ENCODE assay signal across 8 mouse cellular contexts in the genomic region with DNA sequence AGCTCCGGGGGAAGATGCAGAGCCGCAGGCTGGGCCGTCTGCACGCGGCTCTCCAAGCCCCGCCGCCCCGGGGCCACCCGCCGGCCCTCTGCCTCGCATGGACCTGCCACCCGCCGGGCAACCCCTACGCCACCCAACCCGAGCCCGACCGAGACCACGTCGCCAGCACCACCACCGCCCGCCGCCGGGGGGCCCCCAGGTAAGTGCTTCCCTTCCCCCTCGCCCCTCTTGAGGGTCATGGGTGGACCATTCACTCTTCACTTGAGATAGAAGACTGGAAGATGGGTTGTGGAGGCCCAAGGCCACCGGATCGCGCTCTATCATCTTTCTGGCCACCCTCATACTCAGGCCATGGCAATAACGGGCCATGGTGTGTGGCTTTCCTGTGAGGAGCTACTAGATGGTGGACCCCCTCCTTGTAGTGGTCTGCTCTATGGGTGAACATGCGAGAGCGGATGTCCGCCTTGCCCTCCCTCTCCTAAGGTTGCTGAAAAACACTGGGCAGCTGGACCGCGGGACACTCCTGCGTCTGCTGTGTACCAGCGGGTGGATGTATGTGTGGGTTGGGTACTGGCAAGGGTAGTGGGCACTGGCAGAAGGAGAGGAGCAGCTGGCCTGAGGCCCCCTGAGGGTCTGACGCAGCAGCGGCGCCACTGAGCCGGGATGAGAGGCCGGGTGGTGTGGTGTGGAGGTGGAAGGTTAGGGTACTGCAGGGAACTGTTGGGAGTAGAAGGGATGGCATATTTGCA. TPM values are rescaled to one million over a fixed set of nuclear protein-coding genes. Genes with fewer than 3 reads are reported as not detected.
DNase-seq lines count a peak whose midpoint lies in the region; ATAC-seq and TF ChIP-seq lines count a peak whose summit lies in the region.

No protein-coding gene starts in this region.

- ATAC-seq in limb, embryonic 14.5 days (ENCODE audit: low FRiP score, low read depth): no peak
- no peak for ATAC-seq in megakaryocyte-erythroid progenitor cell, adult 5-6 weeks (replicated peaks; ENCODE audit: low FRiP score, low TSS enrichment, poor library complexity, severe bottlenecking)

- H3K27ac ChIP-seq in liver, adult 2 months (replicated peaks; ENCODE audit: insufficient read depth, low read depth, low read length): no peak overlapping the region
- no peak overlapping the region for H3K27ac ChIP-seq in limb, embryonic 14.5 days (replicated peaks; ENCODE audit: low read depth, low read length)

- TF ChIP-seq POLR2A in liver, adult 2 months (IDR thresholded peaks at IDR 0.05; ENCODE audit: extremely low read depth, insufficient read depth, low read length): no peak
- no peak for TF ChIP-seq POLR2A in limb, embryonic 14.5 days (IDR thresholded peaks at IDR 0.05; ENCODE audit: borderline replicate concordance, extremely low read depth, insufficient read depth, insufficient read length)

- no peaks in the 10 kb centered on the region for H3K9me3 ChIP-seq in limb, embryonic 14.5 days (ENCODE audit: control insufficient read depth, low read length)

- 17% methylated on average over 38 of the region's 40 CpGs for WGBS in liver, adult 2 months
- WGBS in limb, embryonic 14.5 days: 10% methylated on average over 35 of the region's 40 CpGs

- no peaks in the 10 kb centered on the region for H3K79me2 ChIP-seq in liver, adult 2 months (ENCODE audit: control insufficient read depth, insufficient read depth, low read length)

- H3K4me1 ChIP-seq in liver, adult 2 months (ENCODE audit: control insufficient read depth, insufficient read depth, low read length): peaks cover 1% of the 10 kb centered on the region
- peaks cover 11% of the 10 kb centered on the region for H3K4me1 ChIP-seq in limb, embryonic 14.5 days (ENCODE audit: control insufficient read depth, insufficient read depth, low read length)

- H3K27me3 ChIP-seq in liver, adult 2 months (ENCODE audit: control insufficient read depth, insufficient read depth, low read length): peaks cover 5% of the 10 kb centered on the region
- no peaks in the 10 kb centered on the region for H3K27me3 ChIP-seq in limb, embryonic 14.5 days (ENCODE audit: control insufficient read depth, insufficient read depth, low read length)

- no peak overlapping the region for H3K9ac ChIP-seq in liver, adult 2 months (ENCODE audit: low read depth, low read length)
- H3K9ac ChIP-seq in limb, embryonic 14.5 days (ENCODE audit: low read depth, low read length, severe bottlenecking): peak overlapping the region; percentile 34; the same call in 1 of the 2 replicates

- H3K4me2 ChIP-seq in limb, embryonic 14.5 days (replicated peaks; ENCODE audit: low read depth, low read length, severe bottlenecking): peak overlapping the region; percentile 94

- peak overlapping the region; percentile 52 for H3K4me3 ChIP-seq in liver, adult 2 months (ENCODE audit: insufficient read depth, low read depth, low read length)
- H3K4me3 ChIP-seq in limb, embryonic 14.5 days (replicated peaks; ENCODE audit: low read length): peak overlapping the region; percentile 46

- H3K36me3 ChIP-seq in liver, adult 2 months (ENCODE audit: control insufficient read depth, insufficient read depth, low read length): no peaks in the 10 kb centered on the region
- H3K36me3 ChIP-seq in limb, embryonic 14.5 days (ENCODE audit: control insufficient read depth, insufficient read depth, low read length): peaks cover 27% of the 10 kb centered on the region

- TF ChIP-seq CTCF in liver, adult 2 months (IDR thresholded peaks at IDR 0.05; ENCODE audit: low read depth, low read length): no peak

- no peak for DNase-seq in liver, adult 2 months (ENCODE audit: extremely low read depth, low read depth, low spot score)
- DNase-seq in liver: no peak
- DNase-seq in cerebellum, adult 9-10 months: peak; percentile 80
- DNase-seq in frontal cortex, postnatal 36 days (ENCODE audit: low spot score in 2 of 2): peak; percentile 46 to 49
- DNase-seq in limb, embryonic 14.5 days (ENCODE audit: low spot score): no peak
- peak; percentile 55 for DNase-seq in right cerebral cortex, postnatal 25 days
- DNase-seq in adrenal gland, adult 18-20 months (ENCODE audit: low spot score in 2 of 2): no peak

RNA-seq across cellular contexts. Expression of gene Acd, which starts 6.7 kb away (rescaled TPM):
- 1.5 and 3.2 TPM in 2 replicates for total RNA-seq in liver, adult 2 months (2014; rRNA removed)
- 18.3 and 22.8 TPM in 2 replicates for polyA plus RNA-seq in liver, adult 2 months (2012; rRNA removed)
- polyA plus RNA-seq in limb, embryonic 14.5 days (2012; rRNA removed): 52.8 and 68.4 TPM in 2 replicates
- 62.0 and 72.1 TPM in 2 replicates for polyA plus RNA-seq in limb, embryonic 14.5 days (2014; fragmentation: Nextera tagmentation; extraction: Ambion mirVana)
- total RNA-seq in adrenal gland, adult 18-20 months (2021): 10 to 100 TPM; 21.1 to 23.9 TPM
- 60.3 and 83.6 TPM in 2 replicates for total RNA-seq in megakaryocyte-erythroid progenitor cell, adult 5-6 weeks (2014; fragmentation: Nextera tagmentation)
- 20.6 and 46.8 TPM in 2 replicates for total RNA-seq in megakaryocyte-erythroid progenitor cell, adult 5-6 weeks (2017)

RNA-seq across cellular contexts. Expression of gene Pard6a, which starts 6.7 kb away (rescaled TPM):
- total RNA-seq in liver, adult 2 months (2014; rRNA removed): 4.1 and 5.4 TPM in 2 replicates
- polyA plus RNA-seq in liver, adult 2 months (2012; rRNA removed): 8.1 and 8.6 TPM in 2 replicates
- polyA plus RNA-seq in limb, embryonic 14.5 days (2012; rRNA removed): 17.9 and 28.4 TPM in 2 replicates
- polyA plus RNA-seq in limb, embryonic 14.5 days (2014; fragmentation: Nextera tagmentation; extraction: Ambion mirVana): 18.4 and 19.3 TPM in 2 replicates
- 10 to 100 TPM in 1 of 2 experiments, 1 to 10 TPM in 1; 7.5 to 14.2 TPM for total RNA-seq in adrenal gland, adult 18-20 months (2021)
- total RNA-seq in megakaryocyte-erythroid progenitor cell, adult 5-6 weeks (2014; fragmentation: Nextera tagmentation): 9.1 and 16.5 TPM in 2 replicates
- 2.6 and 13.0 TPM in 2 replicates for total RNA-seq in megakaryocyte-erythroid progenitor cell, adult 5-6 weeks (2017)

RNA-seq across cellular contexts. Expression of gene Carmil2, which starts 8.2 kb away (rescaled TPM):
- under 0.01 and 0.07 TPM in 2 replicates for total RNA-seq in liver, adult 2 months (2014; rRNA removed)
- polyA plus RNA-seq in liver, adult 2 months (2012; rRNA removed): 0.32 and 0.64 TPM in 2 replicates
- polyA plus RNA-seq in limb, embryonic 14.5 days (2012; rRNA removed): 2.1 and 2.3 TPM in 2 replicates
- polyA plus RNA-seq in limb, embryonic 14.5 days (2014; fragmentation: Nextera tagmentation; extraction: Ambion mirVana): 0.63 and 0.66 TPM in 2 replicates
- total RNA-seq in adrenal gland, adult 18-20 months (2021): 1 to 10 TPM; 2.0 to 2.9 TPM
- 5.7 and 7.1 TPM in 2 replicates for total RNA-seq in megakaryocyte-erythroid progenitor cell, adult 5-6 weeks (2014; fragmentation: Nextera tagmentation)
- 1.1 and 2.7 TPM in 2 replicates for total RNA-seq in megakaryocyte-erythroid progenitor cell, adult 5-6 weeks (2017)

RNA-seq across cellular contexts. Expression of gene 4933405L10Rik, which starts 13.2 kb away (rescaled TPM):
- total RNA-seq in liver, adult 2 months (2014; rRNA removed): not detected in 2 replicates
- not detected in 2 replicates for polyA plus RNA-seq in liver, adult 2 months (2012; rRNA removed)
- polyA plus RNA-seq in limb, embryonic 14.5 days (2012; rRNA removed): 0.18 TPM in 1 of 2 replicates, not detected in the other
- 0.29 TPM in 1 of 2 replicates, not detected in the other for polyA plus RNA-seq in limb, embryonic 14.5 days (2014; fragmentation: Nextera tagmentation; extraction: Ambion mirVana)
- not detected for total RNA-seq in adrenal gland, adult 18-20 months (2021)
- not detected in 2 replicates for total RNA-seq in megakaryocyte-erythroid progenitor cell, adult 5-6 weeks (2014; fragmentation: Nextera tagmentation)
- not detected in 2 replicates for total RNA-seq in megakaryocyte-erythroid progenitor cell, adult 5-6 weeks (2017)

RNA-seq across cellular contexts. Expression of gene Enkd1, which starts 13.8 kb away (rescaled TPM):
- 0.13 TPM in 1 of 2 replicates, not detected in the other for total RNA-seq in liver, adult 2 months (2014; rRNA removed)
- 0.42 and 0.62 TPM in 2 replicates for polyA plus RNA-seq in liver, adult 2 months (2012; rRNA removed)
- 43.3 and 45.4 TPM in 2 replicates for polyA plus RNA-seq in limb, embryonic 14.5 days (2012; rRNA removed)
- polyA plus RNA-seq in limb, embryonic 14.5 days (2014; fragmentation: Nextera tagmentation; extraction: Ambion mirVana): 19.8 and 22.8 TPM in 2 replicates
- total RNA-seq in adrenal gland, adult 18-20 months (2021): 1 to 10 TPM; 3.0 to 3.5 TPM
- 15.8 and 25.4 TPM in 2 replicates for total RNA-seq in megakaryocyte-erythroid progenitor cell, adult 5-6 weeks (2014; fragmentation: Nextera tagmentation)
- 7.4 and 9.9 TPM in 2 replicates for total RNA-seq in megakaryocyte-erythroid progenitor cell, adult 5-6 weeks (2017)

Comparison
In these comparisons a context has a peak if more than half of its experiments do, and no peak if none do; other contexts are left out.
1. DNase-seq: peak in cerebellum, adult 9-10 months (single experiment), frontal cortex, postnatal 36 days (2 of 2) and right cerebral cortex, postnatal 25 days (single experiment); none in liver, adult 2 months (single experiment), liver (single experiment), limb, embryonic 14.5 days (single experiment) and adrenal gland, adult 18-20 months (0 of 2).